Mouse (Mus musculus) heart, postnatal 0 days (tissue): ENCODE data around the gene Mrpl45.

Experiments
- CTCF ChIP-seq: IDR thresholded peaks from 2 replicates; pipeline ENCODE4 v1.5.1; 2016; ENCODE audit warnings: antibody characterized with exemption, control low read depth, low read depth
- EP300 ChIP-seq: IDR thresholded peaks from 2 replicates; pipeline ENCODE4 v1.6.1; 2016; ENCODE audit warnings: antibody characterized with exemption, low read depth

DNA sequence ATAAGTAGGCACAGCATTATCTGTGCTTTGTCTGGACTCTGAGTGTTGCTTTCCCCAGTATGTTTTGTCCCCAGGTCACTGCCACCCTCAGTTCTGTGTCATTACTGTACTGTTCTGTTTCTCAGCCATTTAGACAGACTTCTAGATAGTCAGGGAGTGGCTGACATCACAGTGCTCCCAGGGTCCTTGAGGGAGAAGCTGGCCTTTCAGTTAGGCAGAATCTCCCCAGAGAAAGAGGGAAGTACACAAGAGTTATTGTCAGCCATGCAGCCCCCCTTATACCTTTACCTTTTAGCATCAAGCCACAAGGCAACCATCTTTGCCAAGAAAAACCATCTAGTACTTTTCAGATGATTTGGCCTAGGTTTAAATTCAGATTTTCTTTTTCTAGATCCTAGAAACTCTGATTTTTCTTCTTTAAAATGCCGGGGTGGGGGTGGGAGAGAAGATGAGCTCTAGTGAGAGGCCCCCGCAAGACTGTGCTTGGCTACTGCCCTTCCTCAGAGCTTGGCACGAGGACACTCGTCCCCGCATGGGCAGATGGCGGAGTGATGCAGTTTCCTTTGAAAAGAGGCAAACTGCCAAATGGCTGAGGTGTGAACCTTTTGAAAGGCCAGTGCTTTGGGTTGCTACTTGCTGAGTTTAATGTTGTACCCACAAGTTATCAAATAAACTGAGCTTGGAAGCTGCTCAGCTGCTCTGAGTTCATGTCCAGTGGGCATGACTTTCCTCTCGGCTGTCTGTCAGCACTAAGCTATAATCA lies 55.0 kb downstream of the Mrpl45 start:
- TF ChIP-seq CTCF, result no peak
- TF ChIP-seq EP300, result no peak
